Mouse (Mus musculus) kidney, adult 9 months (tissue): ENCODE measurements at regions not wholly inside any gene's neighbourhood (a gene's known extent, or its start where the extent isn't known, plus 50 kb on each side); places are given as distances from the start of the nearest gene placed in this dataset.
A peak's percentile ranks its signal among the peaks of the same experiment; 100 is the strongest.

Experiments used
- DNase-seq: peaks from one replicate; pipeline ENCODE4 v3.0.0; 2022

- DNase-seq = no peak
These were observed 54.8 kb upstream of the Lclat1 start for GRCm38 (mm10) chr17:73052956-73053355.

GRCm38 (mm10) chr17:73053479-73054215, 54.1 kb upstream of the Lclat1 start:
- DNase-seq = no peak

GRCm38 (mm10) chr17:73054226-73054625, 53.6 kb upstream of the Lclat1 start:
- peak; percentile 23 for DNase-seq

- DNase-seq = no peak
These were observed 52.6 kb upstream of the Lclat1 start for GRCm38 (mm10) chr17:73055197-73055596.

GRCm38 (mm10) chr17:73055611-73056010, 52.2 kb upstream of the Lclat1 start:
- DNase-seq = no peak

GRCm38 (mm10) chr17:73056616-73057015, 51.2 kb upstream of the Lclat1 start:
- no peak for DNase-seq
